Mouse (Mus musculus): ENCODE measurements around the gene Ptges3l. TPM values are rescaled to one million over a fixed set of nuclear protein-coding genes. Genes with fewer than 3 reads are reported as not detected.
"Not testable (repeated sequence)": the region's sequence is repeated elsewhere in the genome, so short reads cannot be mapped to it uniquely, and the experiment has no call there.

Gene Ptges3l
- polyA plus RNA-seq (2012; rRNA removed): 21.1 and 28.2 TPM in 2 replicates

DNA sequence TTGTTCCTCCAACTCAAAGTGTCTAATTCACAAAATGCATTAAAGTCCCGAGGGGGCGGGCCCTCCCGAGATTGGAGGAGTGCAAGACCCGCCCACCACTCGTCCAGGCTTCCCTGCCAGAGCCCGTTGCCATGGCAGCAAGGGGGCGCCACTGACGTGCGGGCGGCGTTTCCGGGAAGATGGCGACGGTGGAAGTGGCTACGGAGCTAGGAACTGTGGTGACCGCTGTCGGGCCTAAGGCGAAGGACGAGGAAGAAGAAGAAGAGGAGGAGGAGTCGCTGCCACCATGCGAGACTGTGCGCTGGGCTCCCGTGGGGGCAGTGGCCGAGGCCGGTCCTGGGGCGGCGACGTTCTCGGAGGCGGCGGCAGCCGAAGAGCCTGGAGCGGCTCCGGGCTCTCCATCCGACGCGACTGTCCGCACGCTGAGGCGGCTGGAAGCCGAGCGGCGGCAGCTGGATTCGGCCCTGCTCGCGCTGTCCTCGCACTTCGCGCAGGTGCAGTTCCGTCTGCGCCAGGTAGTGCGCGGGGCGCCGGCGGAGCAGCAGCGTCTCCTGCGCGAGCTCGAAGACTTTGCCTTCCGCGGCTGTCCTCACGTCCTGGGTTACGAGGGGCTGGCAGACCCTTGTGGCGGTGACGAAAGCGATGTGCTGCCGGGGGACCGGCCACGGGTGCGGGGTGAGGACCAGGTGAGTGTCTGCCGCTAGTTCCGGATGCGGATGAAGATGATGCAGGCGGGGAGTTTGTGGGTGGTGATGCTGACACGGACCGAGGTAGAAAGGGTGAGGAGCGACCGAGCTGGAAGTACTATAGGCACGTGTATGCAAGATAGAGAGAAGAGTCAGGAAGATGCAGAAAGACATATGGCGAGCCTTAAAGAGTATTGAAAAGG, at the start of gene Ptges3l, which contains the start of gene Rundc1:
Ptges3l (minus strand) TSS at position 409 of the 889 bp plus-strand sequence.
Rundc1 (plus strand) TSS at position 161 of the 889 bp plus-strand sequence.
- DNase-seq (ENCODE audit: low spot score): peak; percentile 95

DNA sequence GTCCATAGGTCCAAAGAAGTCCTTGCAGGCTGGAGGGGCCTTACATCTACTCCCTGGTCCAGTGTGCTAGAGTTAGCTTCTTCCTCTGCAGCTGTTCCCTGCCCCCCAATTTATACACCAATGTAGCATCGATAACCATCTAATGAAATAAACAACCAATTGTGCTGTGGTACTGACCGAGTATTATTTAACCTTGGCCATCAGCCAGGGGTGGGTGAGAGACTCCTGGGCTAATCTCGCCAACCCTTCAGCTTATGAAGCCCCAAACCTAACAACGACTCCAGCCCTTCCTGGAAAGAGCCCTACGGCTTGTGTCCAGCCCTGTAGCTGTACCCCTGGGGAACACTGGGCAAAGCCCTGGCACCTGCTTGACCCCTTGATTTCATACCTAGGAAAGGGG, 49.2 kb upstream of the Ptges3l start:
- DNase-seq (ENCODE audit: low spot score): no peak

DNA sequence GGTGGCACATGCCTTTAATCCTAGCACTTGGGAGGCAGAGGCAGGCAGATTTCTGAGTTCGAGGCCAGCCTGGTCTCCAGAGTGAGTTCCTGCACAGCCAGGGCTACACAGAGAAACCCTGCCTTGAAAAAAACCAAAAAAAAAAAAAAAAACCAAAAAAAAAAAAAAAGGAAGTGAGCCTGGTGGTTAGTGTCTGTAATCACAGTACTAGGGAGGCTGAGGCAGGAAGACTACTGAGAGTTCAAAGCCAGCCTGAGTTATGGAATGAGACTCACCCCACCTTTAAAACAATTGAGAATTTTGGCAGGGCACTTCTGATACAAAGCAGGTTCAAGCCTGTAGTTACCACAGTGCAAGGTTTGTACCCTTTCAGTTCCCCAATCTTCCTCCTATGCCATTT, 48.6 kb upstream of the Ptges3l start:
- not testable (repeated sequence) for DNase-seq (ENCODE audit: low spot score)

DNA sequence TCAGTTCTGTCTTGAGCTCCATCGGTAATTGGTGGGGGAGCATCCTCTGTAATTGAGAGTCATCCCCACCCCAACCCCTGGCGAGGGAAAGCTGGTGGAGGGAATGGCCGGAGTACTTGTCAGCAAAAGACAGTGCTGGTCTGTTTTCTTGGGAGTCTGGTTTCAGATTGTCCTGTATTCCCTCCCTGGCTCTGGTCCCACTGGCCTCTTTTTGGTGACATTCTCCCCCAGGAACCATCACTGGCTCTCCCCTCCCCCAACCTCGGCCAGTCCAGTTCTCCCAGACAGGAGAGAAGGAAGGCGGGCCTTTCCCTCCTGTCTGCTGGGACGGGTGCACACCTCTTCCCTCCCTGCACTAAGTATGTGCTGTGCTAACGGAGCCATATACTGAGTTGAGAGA, 47.2 kb upstream of the Ptges3l start:
- DNase-seq (ENCODE audit: low spot score): no peak

DNA sequence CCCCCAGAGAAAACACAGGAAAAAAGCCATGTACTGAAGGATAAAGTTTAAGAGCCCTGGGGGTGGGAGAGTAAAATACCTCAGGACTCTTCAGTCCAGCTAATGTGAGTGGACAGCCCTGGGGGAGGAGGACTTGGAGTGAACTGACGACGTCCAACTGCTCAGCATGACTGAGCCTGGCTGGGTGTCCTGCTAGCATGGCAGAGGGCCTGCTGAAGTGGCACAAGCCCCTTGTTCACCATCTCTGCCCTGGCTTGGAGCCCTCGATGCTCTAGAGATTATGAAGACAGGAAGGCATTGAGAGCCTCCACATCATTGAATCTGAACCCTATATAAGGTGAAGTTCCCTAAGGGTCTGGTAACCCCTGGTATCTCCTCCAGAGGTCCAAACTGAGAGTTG, 46.8 kb upstream of the Ptges3l start:
- no peak for DNase-seq (ENCODE audit: low spot score)

DNA sequence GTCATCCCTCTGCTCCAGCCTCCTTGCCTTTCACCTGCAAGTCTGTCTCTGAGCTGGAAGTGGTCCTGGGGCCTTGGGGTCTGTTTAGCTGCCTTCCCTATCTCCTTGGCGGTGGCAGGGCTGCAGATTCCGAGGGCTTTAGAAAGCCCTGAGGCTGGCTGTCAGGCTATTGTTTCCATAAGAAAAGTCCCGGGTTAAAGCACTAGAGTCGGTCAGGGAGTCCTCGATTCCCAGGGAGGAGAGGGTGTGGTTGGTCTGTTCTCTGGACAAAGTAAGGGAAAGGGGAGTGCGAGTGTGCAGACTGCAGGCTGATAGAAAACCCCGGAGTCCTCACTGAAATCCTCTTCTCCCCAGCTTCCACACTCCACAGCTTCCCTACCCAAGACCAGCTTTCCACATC, 45.1 kb upstream of the Ptges3l start:
- no peak for DNase-seq (ENCODE audit: low spot score)

DNA sequence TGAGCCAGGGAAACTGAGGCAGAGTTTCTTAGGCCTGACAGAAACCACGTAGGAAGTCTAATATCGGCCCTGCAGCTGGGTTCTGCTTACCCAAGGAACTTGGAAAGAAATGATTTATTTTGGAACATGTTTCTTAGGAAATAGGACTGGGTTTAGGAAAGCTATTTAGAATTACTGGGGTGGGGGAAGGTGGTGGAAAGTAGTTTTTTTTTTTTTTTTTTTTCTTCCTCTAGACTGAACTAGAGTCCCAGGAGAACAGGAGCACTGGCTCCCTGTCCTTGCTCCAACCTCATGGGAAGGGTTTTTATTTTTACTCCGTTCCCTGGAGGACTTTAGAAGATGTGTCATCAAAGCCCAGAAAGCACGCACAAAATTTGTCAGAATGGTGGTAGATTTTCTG, 44.0 kb upstream of the Ptges3l start:
- no peak for DNase-seq (ENCODE audit: low spot score)

DNA sequence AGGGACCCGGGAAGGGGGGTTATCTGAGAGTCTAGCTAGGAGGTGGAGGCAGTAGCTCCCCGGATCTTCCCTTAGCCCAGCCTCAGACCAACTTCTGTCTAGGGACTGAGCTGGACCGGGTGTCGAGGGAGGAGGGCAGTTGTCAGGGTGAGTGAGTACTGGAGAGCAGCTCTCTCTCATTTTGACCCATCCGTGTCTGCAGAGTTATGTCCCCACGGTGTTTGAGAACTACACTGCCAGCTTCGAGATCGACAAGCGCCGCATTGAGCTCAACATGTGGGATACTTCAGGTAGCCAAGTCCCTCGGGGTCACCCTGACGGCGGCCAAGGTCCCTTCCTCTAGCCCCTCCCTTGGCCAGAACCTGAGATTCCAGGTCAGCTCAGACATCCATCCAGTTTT, 43.6 kb upstream of the Ptges3l start:
- no peak for DNase-seq (ENCODE audit: low spot score)

DNA sequence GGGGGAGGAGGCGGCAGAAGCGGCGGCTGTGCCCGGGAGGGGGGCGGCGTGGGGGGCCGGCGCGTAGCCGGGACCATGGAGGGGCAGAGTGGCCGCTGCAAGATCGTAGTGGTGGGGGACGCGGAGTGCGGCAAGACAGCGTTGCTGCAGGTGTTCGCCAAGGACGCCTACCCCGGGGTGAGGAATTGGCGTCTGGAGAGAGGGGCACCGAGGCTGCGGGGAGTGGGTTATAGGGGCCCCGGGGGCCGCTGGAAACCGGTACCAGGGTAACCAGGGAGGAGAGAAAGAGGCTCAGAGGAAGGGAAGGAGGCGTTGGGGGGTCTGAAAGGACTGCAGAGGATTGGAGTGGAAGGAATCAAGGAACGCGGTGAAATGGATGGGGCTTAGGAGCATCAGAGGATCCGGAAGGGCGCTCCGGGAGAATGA, 43.1 kb upstream of the Ptges3l start:
- no peak for DNase-seq (ENCODE audit: low spot score)

DNA sequence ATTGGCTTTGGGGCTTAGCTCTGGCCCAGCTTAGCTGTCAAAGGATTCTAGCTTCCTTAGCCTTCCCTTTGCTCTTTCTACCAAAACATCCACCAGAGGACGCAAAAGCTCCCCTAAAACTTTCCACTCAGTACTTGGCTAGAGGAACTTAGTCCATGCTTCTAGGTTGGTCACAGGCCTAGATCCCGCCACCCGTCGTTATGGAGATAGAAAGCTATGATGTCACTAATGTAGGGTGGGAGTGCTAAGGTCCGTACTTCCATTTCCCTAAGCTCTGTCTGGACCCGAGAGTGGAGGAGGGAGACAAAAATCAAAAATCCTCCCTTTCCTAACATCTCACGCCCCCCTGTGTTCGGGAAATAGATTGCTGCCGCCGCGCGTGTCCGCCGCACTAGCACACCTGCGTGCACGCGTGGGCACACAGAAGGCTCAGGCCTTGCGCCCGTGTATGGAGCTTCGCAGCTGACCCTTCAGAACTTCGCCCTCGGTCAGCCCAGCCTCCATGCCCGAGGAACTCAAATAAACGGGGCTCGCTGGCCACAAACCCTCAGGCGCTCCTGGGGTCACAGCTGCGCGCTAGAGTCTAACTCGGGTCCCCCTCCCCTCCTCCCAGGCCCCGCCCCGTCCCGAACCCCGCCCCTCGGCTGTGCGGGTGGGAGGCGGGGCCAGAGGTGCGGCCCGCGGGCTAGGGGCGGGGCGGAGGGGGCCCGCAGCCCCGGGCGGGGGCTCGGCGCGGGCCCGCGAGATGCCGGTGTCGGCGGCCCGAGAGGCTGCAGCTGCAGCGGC, 42.5 kb upstream of the Ptges3l start:
- peak; percentile 70 for DNase-seq (ENCODE audit: low spot score)

DNA sequence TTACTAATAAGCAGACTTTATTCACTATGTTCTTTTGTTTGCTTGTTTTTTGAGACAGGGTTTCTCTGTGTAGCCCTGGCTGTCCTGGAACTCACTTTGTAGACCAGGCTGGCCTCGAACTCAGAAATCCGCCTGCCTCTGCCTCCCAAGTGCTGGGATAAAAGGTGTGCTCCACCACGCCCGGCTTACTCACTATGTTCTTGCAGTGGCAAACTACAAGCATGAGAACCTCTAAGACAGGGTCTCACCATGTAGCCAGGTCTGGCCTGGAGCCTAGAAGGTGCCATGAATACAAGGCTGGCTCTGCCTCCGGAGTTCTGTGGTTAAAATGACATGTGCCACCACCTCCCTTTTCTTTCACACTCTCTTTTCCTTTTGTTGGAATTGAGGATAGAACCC, 41.4 kb upstream of the Ptges3l start:
- DNase-seq (ENCODE audit: low spot score): not testable (repeated sequence)

DNA sequence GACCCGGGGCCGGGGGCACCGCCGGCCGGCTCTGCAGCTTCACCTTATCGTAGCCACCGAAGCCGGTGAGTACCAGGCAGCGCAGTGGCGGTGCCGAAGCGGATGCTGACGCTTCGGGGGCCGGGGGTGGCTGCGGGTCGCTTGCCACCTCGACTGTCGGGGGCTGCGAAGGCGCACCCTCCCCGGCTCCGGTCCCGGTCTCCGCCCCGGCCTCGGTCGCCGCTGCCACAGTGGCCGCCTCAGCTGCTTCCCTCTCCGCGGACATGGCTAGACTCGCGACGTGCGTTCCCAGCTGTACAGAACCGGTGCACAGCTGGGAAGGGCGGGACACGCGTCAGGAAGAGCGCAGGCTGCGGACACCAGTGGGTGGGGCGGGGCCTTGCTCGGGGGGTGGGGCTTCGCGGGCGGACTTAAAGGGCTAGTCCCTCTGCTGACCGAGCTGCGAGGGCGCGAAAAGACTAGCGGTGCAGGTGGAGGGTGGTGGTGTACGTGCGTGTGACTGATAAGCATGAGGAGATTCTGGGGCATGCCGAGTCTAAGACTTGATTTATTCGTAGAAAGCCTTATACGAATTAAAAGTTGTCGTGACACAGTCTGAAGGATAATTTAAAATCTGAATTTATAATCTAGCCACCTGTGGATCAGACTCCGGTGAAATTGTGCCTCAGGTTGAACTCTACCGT, 40.9 kb upstream of the Ptges3l start, which contains the start of gene Vat1:
Vat1 (minus strand) TSS at position 362 of the 683 bp plus-strand sequence.
- DNase-seq (ENCODE audit: low spot score): peak; percentile 70

DNA sequence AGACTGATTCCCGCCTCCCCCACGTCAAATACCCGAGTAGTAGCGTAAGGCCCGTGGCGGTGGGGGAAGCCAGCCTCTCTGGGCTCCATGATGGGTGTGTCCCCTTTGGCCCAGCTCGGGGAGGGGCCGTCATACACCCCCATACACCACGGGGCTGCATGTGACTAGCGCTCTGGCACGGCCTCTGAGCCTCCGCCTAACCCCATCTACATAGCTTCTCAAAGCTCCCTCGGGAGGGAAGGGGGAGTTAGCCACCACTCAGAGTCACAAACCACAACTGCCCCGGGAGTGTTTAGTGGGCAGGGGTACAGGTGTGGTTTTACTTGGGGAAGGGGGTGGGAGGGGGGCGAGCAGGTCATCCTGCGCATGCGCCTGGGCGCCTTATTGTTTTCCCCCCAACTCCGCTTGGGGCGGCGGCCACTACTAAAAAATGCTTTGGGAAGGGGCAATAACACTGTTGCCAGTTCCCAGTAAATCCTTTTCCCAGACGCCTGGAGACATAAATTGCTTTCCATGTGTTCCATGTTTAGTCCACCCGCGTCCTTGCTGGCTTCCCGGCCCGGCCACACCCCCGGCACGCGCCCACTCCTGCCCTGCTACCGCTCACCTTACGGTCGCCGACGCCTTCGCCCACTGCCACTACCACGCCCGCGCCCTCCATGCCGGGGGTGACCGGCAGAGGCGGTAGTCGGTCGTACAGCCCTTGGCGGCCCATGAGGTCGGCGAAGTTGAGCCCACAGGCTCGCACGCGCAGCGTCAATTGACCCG, 40.2 kb upstream of the Ptges3l start:
- DNase-seq (ENCODE audit: low spot score): peak; percentile 63

DNA sequence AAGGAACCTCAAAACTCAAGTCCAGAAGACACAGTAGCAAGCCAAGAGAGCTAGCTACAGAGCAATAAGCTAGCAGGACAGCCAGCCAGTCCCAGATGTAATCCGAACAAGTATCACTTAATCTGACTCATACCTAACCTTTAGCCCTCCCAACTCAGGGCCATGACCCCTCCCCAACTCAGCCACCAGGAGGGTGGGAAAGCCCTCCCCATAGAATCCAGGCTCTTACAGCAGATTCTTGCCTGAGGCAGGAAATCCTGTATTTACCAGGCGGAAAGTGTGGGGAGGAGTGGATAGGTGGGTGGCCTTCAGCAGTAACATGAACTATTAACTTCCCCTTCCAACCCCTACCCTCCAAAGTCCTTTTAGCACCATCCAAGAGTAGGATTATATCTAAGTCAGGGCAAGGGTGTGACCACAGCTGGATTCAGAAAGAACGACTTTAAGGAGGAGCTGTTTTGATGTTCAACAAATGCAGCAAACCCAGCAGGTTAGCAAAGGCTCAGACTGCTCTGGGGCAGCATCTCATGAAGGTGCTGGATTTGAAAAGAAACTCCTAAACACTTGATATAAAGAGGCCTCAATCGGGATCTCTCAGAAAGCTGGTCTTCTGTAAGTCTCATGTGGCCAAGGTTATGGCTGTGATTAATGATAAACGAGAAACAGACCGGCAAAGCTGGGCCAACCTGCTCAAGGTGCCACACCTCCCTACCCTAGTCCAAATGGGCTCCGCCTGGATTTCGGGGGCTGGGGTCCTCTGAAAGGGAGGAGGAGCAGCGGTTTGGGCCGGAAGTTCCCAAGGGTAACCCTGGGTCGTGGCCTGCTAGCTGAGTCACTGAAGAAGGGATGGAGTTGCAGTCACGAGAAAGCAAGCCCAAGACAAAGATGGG, 39.3 kb upstream of the Ptges3l start, which contains the start of gene Rnd2:
Rnd2 (plus strand) TSS at position 789 of the 890 bp plus-strand sequence.
- DNase-seq (ENCODE audit: low spot score): peak; percentile 61

DNA sequence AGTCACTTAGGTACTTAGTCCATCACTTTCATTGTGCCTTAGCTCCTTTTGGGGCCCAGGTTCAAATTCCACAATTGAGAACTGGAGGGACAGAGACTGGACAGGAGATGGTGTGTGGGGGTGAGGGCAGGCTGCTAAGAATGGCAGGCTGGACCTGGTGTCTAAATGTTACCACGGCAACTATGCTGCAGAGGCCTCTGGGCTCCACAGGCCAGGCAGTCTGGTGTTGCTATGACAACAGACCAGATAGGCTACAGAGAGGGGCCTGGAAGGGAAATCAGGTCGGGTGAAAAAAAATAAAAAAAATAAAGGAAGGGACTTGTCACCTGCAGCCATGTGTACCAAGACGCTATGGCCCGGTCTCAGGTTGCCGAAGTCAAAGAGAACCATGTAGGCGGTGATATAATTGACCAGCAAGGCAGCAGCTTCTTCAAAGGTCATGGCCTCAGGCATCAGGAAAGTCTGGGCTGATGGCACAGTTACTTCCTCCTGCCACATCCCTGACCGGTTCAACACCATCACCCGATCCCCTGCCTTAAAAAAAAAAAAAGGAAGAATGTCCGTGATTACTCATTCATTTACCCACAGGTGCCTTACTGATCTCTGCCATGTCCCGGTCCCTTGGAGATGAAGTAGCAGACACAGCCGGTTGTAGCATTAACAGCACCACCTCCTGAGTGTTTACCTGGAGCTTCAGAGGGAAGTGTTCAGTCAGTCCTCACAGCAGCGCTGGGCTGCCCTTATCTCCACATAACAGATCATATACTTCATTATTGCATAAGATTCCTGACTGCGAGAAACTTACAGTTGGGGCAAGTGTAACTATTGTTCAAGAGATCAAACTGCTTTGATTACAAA, 37.7 kb upstream of the Ptges3l start:
- no peak for DNase-seq (ENCODE audit: low spot score)

DNA sequence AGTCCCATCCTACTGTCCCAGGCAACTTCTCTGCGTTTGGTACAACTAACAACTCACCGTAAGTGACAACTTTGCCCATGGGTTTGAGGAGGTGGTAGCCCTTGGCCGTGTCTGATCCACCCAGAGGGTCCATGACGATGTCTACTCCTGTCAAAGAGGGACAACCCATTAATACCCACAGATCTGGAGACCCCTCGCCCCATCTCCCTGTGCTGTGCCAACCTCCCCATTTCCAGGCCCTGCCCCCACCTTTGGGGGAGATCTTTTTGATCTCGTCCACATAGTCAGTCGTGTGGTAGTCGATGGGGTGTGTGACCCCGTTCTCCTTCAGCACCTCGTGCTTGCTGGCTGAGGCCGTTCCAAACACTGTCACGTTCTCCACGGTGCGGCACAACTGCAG, 37.0 kb upstream of the Ptges3l start:
- DNase-seq (ENCODE audit: low spot score): no peak

DNA sequence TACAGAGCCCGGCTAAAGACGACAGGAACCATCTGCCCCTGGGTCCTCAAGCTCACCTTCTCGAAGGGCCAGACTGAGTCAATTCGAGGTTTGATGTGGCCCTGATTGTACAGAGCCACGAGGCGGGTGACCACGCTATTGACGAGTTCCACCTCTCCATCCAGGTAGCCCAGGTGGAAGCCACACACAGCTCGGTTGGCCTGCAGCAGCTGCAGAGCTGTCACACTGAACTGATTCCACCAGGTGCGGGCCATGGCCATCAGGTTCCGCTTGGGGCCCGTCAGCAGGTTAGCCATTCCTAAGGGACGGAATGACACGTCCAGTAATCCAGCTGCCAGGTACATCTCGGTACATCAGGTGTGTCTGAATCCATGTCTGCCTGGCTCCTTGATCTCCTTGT, 35.2 kb upstream of the Ptges3l start:
- no peak for DNase-seq (ENCODE audit: low spot score)

DNA sequence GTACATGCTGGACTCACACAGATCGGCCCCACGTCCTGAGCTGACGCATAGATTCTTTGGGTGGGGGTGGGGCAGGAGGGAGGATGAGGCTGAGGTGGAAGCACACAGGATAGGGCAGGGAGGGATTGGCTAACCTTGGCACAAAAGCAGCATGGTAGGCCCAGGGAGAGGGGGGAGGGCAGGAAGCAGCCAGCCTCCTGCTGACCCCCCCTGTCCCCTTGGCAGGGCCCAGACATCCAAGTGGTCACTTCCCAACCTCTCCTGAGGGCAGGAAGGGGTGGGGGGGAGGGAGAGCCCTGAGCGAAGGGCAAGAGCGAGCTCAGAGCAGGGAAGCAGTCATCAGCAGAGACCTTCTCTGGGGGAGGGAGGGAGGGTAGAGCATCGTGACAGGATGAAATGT, 34.6 kb upstream of the Ptges3l start:
- DNase-seq (ENCODE audit: low spot score): no peak

DNA sequence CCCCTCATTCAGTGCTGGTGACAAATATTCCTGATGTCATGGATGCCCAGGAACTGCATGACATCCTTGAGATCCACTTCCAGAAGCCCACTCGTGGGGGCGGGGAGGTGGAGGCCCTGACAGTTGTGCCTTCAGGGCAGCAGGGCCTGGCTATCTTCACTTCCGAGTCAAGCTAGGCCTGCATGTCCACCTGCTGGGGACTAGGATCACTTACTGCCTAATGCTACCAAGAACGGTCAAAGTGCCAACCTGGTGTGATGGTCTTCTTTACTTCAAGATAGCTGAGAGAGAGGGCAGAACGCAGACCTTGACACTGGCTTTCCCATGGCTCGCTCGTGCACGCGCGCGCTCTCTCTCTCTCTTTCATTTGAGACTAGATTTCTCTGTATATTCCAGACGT, 33.1 kb upstream of the Ptges3l start:
- DNase-seq (ENCODE audit: low spot score): no peak
